In genomic region chr7:139806175-139806601, GRCm38 (mm10) we compare ENCODE assay signal across 13 mouse cellular contexts. TPM values are rescaled to one million over a fixed set of nuclear protein-coding genes. Genes with fewer than 3 reads are reported as not detected.
DNase-seq lines count a peak whose midpoint lies in the region; ATAC-seq lines count a peak whose summit lies in the region.
"Had no signal": no experiment of that assay in that cellular context is flagged by ENCODE, and none has a peak within 500 bp of the region (broad histone marks: within the 10 kb centered on the region; RNA-seq: fewer than 3 reads in every experiment).

No protein-coding gene starts in this region.

- H3K4me3 ChIP-seq in embryonic facial prominence, embryonic 14.5 days (ENCODE audit: low read depth, low read length) = no peak overlapping the region
- no peak overlapping the region for H3K4me3 ChIP-seq in embryonic facial prominence, embryonic 10.5 days
- H3K4me3 ChIP-seq in neural tube, embryonic 11.5 days (ENCODE audit: low read depth, low read length) = no peak overlapping the region
- H3K4me3 ChIP-seq: liver, embryonic 13.5 days had no signal

- H3K4me2 ChIP-seq in embryonic facial prominence, embryonic 14.5 days (ENCODE audit: low read depth, low read length) = no peak overlapping the region
- no peak overlapping the region for H3K4me2 ChIP-seq in neural tube, embryonic 11.5 days (ENCODE audit: low read depth)
- H3K4me2 ChIP-seq: heart, embryonic 11.5 days; liver, embryonic 13.5 days had no signal

- no peak overlapping the region for H3K9ac ChIP-seq in embryonic facial prominence, embryonic 14.5 days (ENCODE audit: low read depth, low read length)
- no peak overlapping the region for H3K9ac ChIP-seq in neural tube, embryonic 11.5 days (ENCODE audit: low read length)
- H3K9ac ChIP-seq: liver, embryonic 13.5 days had no signal

- no peaks in the 10 kb centered on the region for H3K4me1 ChIP-seq in embryonic facial prominence, embryonic 14.5 days (ENCODE audit: control insufficient read depth, insufficient read depth, low read length)
- H3K4me1 ChIP-seq in embryonic facial prominence, embryonic 10.5 days = 0 out of 2 replicates have a peak, but pooled peaks cover 4% of the 10 kb centered on the region
- no peaks in the 10 kb centered on the region for H3K4me1 ChIP-seq in neural tube, embryonic 11.5 days (ENCODE audit: control insufficient read depth, insufficient read depth, low read length)
- H3K4me1 ChIP-seq: liver, embryonic 13.5 days had no signal

- no peaks in the 10 kb centered on the region for H3K9me3 ChIP-seq in embryonic facial prominence, embryonic 14.5 days (ENCODE audit: control insufficient read depth, low read length)
- no peaks in the 10 kb centered on the region for H3K9me3 ChIP-seq in embryonic facial prominence, embryonic 10.5 days
- no peaks in the 10 kb centered on the region for H3K9me3 ChIP-seq in neural tube, embryonic 11.5 days (ENCODE audit: control insufficient read depth, low read length)
- H3K9me3 ChIP-seq: liver, embryonic 13.5 days had no signal

- peak; percentile 46 for DNase-seq in embryonic facial prominence, embryonic 14.5 days (ENCODE audit: low spot score)
- no peak for DNase-seq in embryonic facial prominence, embryonic 10.5 days (ENCODE audit: low spot score)
- peak; percentile 47 for DNase-seq in neural tube, embryonic 11.5 days (ENCODE audit: low spot score)
- DNase-seq in neural tube, embryonic 10.5 days (ENCODE audit: extremely low spot score, low spot score) = no peak
- peak; percentile 19 to 34 for DNase-seq in left cerebral cortex, adult 9 months (ENCODE audit: low spot score in 2 of 2)
- DNase-seq in telencephalon, adult 2 months (ENCODE audit: low read depth, low spot score) = peak; percentile 68
- no peak for DNase-seq in thymus, adult 18-20 months
- DNase-seq in kidney, adult 9 months = no peak
- DNase-seq: cerebellum, adult 11 months; liver, embryonic 13.5 days had no signal

- H3K27me3 ChIP-seq in embryonic facial prominence, embryonic 14.5 days (replicated peaks; ENCODE audit: control insufficient read depth, insufficient read depth, low read length) = no peaks in the 10 kb centered on the region
- no peaks in the 10 kb centered on the region for H3K27me3 ChIP-seq in embryonic facial prominence, embryonic 10.5 days (replicated peaks; ENCODE audit: low read depth, poor library complexity, severe bottlenecking)
- no peaks in the 10 kb centered on the region for H3K27me3 ChIP-seq in neural tube, embryonic 11.5 days (ENCODE audit: control insufficient read depth, insufficient read depth, low read length)
- H3K27me3 ChIP-seq: liver, embryonic 13.5 days had no signal

- WGBS in embryonic facial prominence, embryonic 14.5 days = 54% methylated on average over 8 of the region's 8 CpGs
- WGBS in embryonic facial prominence, embryonic 10.5 days = 63% methylated on average over 8 of the region's 8 CpGs
- WGBS in neural tube, embryonic 11.5 days = 42% methylated on average over 8 of the region's 8 CpGs

- H3K27ac ChIP-seq in embryonic facial prominence, embryonic 14.5 days (replicated peaks; ENCODE audit: low read depth, low read length) = no peak overlapping the region
- no peak overlapping the region for H3K27ac ChIP-seq in embryonic facial prominence, embryonic 10.5 days (replicated peaks)
- no peak overlapping the region for H3K27ac ChIP-seq in neural tube, embryonic 11.5 days (ENCODE audit: low read depth, low read length)
- H3K27ac ChIP-seq: liver, embryonic 13.5 days; macrophage had no signal

- H3K36me3 ChIP-seq in embryonic facial prominence, embryonic 14.5 days (ENCODE audit: control insufficient read depth, insufficient read depth, low read length) = no peaks in the 10 kb centered on the region
- no peaks in the 10 kb centered on the region for H3K36me3 ChIP-seq in embryonic facial prominence, embryonic 10.5 days (replicated peaks)
- H3K36me3 ChIP-seq in neural tube, embryonic 11.5 days (ENCODE audit: control insufficient read depth, insufficient read depth, low read length) = no peaks in the 10 kb centered on the region
- H3K36me3 ChIP-seq: liver, embryonic 13.5 days had no signal

- no peak for ATAC-seq in embryonic facial prominence, embryonic 14.5 days (ENCODE audit: low read depth)
- ATAC-seq in neural tube, embryonic 11.5 days (ENCODE audit: insufficient read depth, low FRiP score, low TSS enrichment) = peak; percentile 61

RNA-seq across cellular contexts. Expression of gene Adgra1, which starts 27.8 kb away (rescaled TPM):
- 0.81 and 0.93 TPM in 2 replicates for polyA plus RNA-seq in embryonic facial prominence, embryonic 14.5 days (2014; fragmentation: Nextera tagmentation; extraction: Ambion mirVana)
- polyA plus RNA-seq in embryonic facial prominence, embryonic 10.5 days (2016; fragmentation: Nextera tagmentation; extraction: Ambion mirVana) = 1.00 and 2.5 TPM in 2 replicates
- polyA plus RNA-seq in neural tube, embryonic 11.5 days (2014; fragmentation: Nextera tagmentation; extraction: Ambion mirVana) = 9.7 and 9.9 TPM in 2 replicates
- polyA plus RNA-seq: heart, embryonic 11.5 days; liver, embryonic 13.5 days; macrophage; thymus, postnatal 0 days had no signal

Comparison
In these comparisons a context has a peak if more than half of its experiments do, and no peak if none do; other contexts are left out.
1. DNase-seq: peak in embryonic facial prominence, embryonic 14.5 days (single experiment), neural tube, embryonic 11.5 days (single experiment), left cerebral cortex, adult 9 months (2 of 2) and telencephalon, adult 2 months (single experiment); none in embryonic facial prominence, embryonic 10.5 days (single experiment), neural tube, embryonic 10.5 days (single experiment), thymus, adult 18-20 months (0 of 2) and kidney, adult 9 months (single experiment).